ENCODE assay signal across 8 mouse cellular contexts in the genomic region with DNA sequence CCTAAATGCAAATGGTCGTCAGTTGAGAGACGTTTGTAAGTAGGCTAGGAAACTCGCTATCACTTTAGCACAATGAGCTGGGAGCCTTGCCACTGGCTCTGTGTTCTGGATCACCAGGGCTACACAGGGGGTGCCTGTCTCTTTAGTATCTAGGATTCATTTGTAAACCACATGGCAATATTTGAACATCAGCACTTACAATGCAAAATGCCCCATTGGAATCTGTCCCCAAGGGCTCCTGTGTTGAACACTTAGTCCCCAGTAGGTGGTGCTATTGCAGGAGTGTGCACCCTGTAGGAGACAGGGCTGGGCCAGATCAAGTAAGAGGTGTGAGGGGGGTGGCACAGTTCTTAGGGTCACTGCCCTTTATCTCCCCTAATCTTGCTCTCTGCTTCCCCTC.
DNase-seq lines count a peak whose midpoint lies in the region; ATAC-seq and TF ChIP-seq lines count a peak whose summit lies in the region.

No protein-coding gene starts in this region.

- H3K27ac ChIP-seq in forebrain, postnatal 0 days (ENCODE audit: low read depth, low read length): no peak overlapping the region
- no peak overlapping the region for H3K27ac ChIP-seq in forebrain, embryonic 15.5 days (replicated peaks)
- H3K27ac ChIP-seq in midbrain, postnatal 0 days (ENCODE audit: low read depth, low read length): no peak overlapping the region
- H3K27ac ChIP-seq in midbrain, embryonic 15.5 days: no peak overlapping the region
- H3K27ac ChIP-seq in intestine, postnatal 0 days (ENCODE audit: low read depth, low read length): no peak overlapping the region
- no peak overlapping the region for H3K27ac ChIP-seq in heart, embryonic 12.5 days (ENCODE audit: poor library complexity, severe bottlenecking)

- no peak overlapping the region for H3K4me2 ChIP-seq in forebrain, postnatal 0 days (ENCODE audit: low read depth)
- no peak overlapping the region for H3K4me2 ChIP-seq in forebrain, embryonic 15.5 days (replicated peaks)
- no peak overlapping the region for H3K4me2 ChIP-seq in midbrain, postnatal 0 days (ENCODE audit: low read depth, low read length, poor library complexity, severe bottlenecking)
- H3K4me2 ChIP-seq in midbrain, embryonic 15.5 days: no peak overlapping the region
- H3K4me2 ChIP-seq in intestine, postnatal 0 days (replicated peaks; ENCODE audit: low read depth): no peak overlapping the region
- H3K4me2 ChIP-seq in heart, embryonic 12.5 days: no peak overlapping the region

- no peaks in the 10 kb centered on the region for H3K27me3 ChIP-seq in forebrain, postnatal 0 days (ENCODE audit: insufficient read depth, low read length)
- no peaks in the 10 kb centered on the region for H3K27me3 ChIP-seq in forebrain, embryonic 15.5 days
- H3K27me3 ChIP-seq in midbrain, postnatal 0 days (ENCODE audit: insufficient read depth, low read length): no peaks in the 10 kb centered on the region
- no peaks in the 10 kb centered on the region for H3K27me3 ChIP-seq in midbrain, embryonic 15.5 days (replicated peaks)
- no peaks in the 10 kb centered on the region for H3K27me3 ChIP-seq in intestine, postnatal 0 days (replicated peaks; ENCODE audit: control insufficient read depth, insufficient read depth, low read length)
- H3K27me3 ChIP-seq in heart, embryonic 12.5 days (replicated peaks): no peaks in the 10 kb centered on the region

- no peak for ATAC-seq in forebrain, postnatal 0 days
- no peak for ATAC-seq in forebrain, embryonic 15.5 days (replicated peaks)
- no peak for ATAC-seq in midbrain, postnatal 0 days (ENCODE audit: low FRiP score)
- ATAC-seq in midbrain, embryonic 15.5 days (replicated peaks): no peak
- no peak for ATAC-seq in intestine, postnatal 0 days
- ATAC-seq in heart, embryonic 12.5 days (ENCODE audit: insufficient number of reproducible peaks, low FRiP score): no peak

- no peaks in the 10 kb centered on the region for H3K9me3 ChIP-seq in forebrain, postnatal 0 days (ENCODE audit: low read length)
- no peaks in the 10 kb centered on the region for H3K9me3 ChIP-seq in forebrain, embryonic 15.5 days
- H3K9me3 ChIP-seq in midbrain, postnatal 0 days (ENCODE audit: low read length): no peaks in the 10 kb centered on the region
- H3K9me3 ChIP-seq in midbrain, embryonic 15.5 days: no peaks in the 10 kb centered on the region
- H3K9me3 ChIP-seq in intestine, postnatal 0 days (ENCODE audit: control insufficient read depth): no peaks in the 10 kb centered on the region
- no peaks in the 10 kb centered on the region for H3K9me3 ChIP-seq in heart, embryonic 12.5 days (replicated peaks)

- H3K36me3 ChIP-seq in forebrain, postnatal 0 days (ENCODE audit: insufficient read depth): no peaks in the 10 kb centered on the region
- H3K36me3 ChIP-seq in forebrain, embryonic 15.5 days: no peaks in the 10 kb centered on the region
- H3K36me3 ChIP-seq in midbrain, postnatal 0 days (ENCODE audit: insufficient read depth, low read length): no peaks in the 10 kb centered on the region
- H3K36me3 ChIP-seq in midbrain, embryonic 15.5 days (replicated peaks): no peaks in the 10 kb centered on the region
- H3K36me3 ChIP-seq in intestine, postnatal 0 days (ENCODE audit: control insufficient read depth, insufficient read depth): no peaks in the 10 kb centered on the region
- H3K36me3 ChIP-seq in heart, embryonic 12.5 days: no peaks in the 10 kb centered on the region

- no peak for DNase-seq in forebrain, postnatal 0 days
- DNase-seq in midbrain, postnatal 0 days (ENCODE audit: low spot score): no peak
- DNase-seq in thymus, postnatal 4 days: peak; percentile 44
- no peak for DNase-seq in heart, postnatal 4 days

- no peak overlapping the region for H3K4me3 ChIP-seq in forebrain, postnatal 0 days (ENCODE audit: low read depth, low read length)
- H3K4me3 ChIP-seq in forebrain, embryonic 15.5 days: no peak overlapping the region
- H3K4me3 ChIP-seq in midbrain, postnatal 0 days (ENCODE audit: low read depth, low read length): no peak overlapping the region
- H3K4me3 ChIP-seq in midbrain, embryonic 15.5 days: no peak overlapping the region
- no peak overlapping the region for H3K4me3 ChIP-seq in intestine, postnatal 0 days (ENCODE audit: low read depth, low read length)
- no peak overlapping the region for H3K4me3 ChIP-seq in heart, embryonic 12.5 days

- WGBS in forebrain, postnatal 0 days: 87% methylated on average over 3 of the region's 3 CpGs
- WGBS in forebrain, embryonic 15.5 days: 89% methylated on average over 3 of the region's 3 CpGs
- WGBS in midbrain, postnatal 0 days: 94% methylated on average over 3 of the region's 3 CpGs
- WGBS in midbrain, embryonic 15.5 days: 90% methylated on average over 3 of the region's 3 CpGs
- WGBS in intestine, postnatal 0 days: over 99% methylated on average over 3 of the region's 3 CpGs
- WGBS in heart, embryonic 12.5 days: 93% methylated on average over 3 of the region's 3 CpGs

- 0 out of 2 replicates have a peak, but pooled peaks cover 4% of the 10 kb centered on the region for H3K4me1 ChIP-seq in forebrain, postnatal 0 days (ENCODE audit: insufficient read depth)
- peaks cover 25% of the 10 kb centered on the region for H3K4me1 ChIP-seq in forebrain, embryonic 15.5 days
- H3K4me1 ChIP-seq in midbrain, postnatal 0 days (ENCODE audit: insufficient read depth, low read length): no peaks in the 10 kb centered on the region
- peaks cover 17% of the 10 kb centered on the region for H3K4me1 ChIP-seq in midbrain, embryonic 15.5 days
- no peaks in the 10 kb centered on the region for H3K4me1 ChIP-seq in intestine, postnatal 0 days (replicated peaks; ENCODE audit: control insufficient read depth, insufficient read depth, low read length)
- H3K4me1 ChIP-seq in heart, embryonic 12.5 days (replicated peaks): peaks cover 24% of the 10 kb centered on the region

- peak; percentile 48 for TF ChIP-seq CTCF in forebrain, postnatal 0 days (IDR thresholded peaks at IDR 0.05; ENCODE audit: low read depth)
- TF ChIP-seq CTCF in midbrain, postnatal 0 days (IDR thresholded peaks at IDR 0.05): peak; percentile 54
- peak; percentile 76 for TF ChIP-seq CTCF in intestine, postnatal 0 days (IDR thresholded peaks at IDR 0.05; ENCODE audit: low read depth)

- H3K9ac ChIP-seq in forebrain, postnatal 0 days: no peak overlapping the region
- no peak overlapping the region for H3K9ac ChIP-seq in forebrain, embryonic 15.5 days (replicated peaks)
- no peak overlapping the region for H3K9ac ChIP-seq in midbrain, postnatal 0 days (replicated peaks; ENCODE audit: low read length, poor library complexity, severe bottlenecking)
- no peak overlapping the region for H3K9ac ChIP-seq in midbrain, embryonic 15.5 days
- H3K9ac ChIP-seq in intestine, postnatal 0 days (ENCODE audit: low read depth, low read length): no peak overlapping the region
- H3K9ac ChIP-seq in heart, embryonic 12.5 days: no peak overlapping the region
